Mouse (Mus musculus) neutrophil, adult 59 days (primary cell): Measurements from ENCODE around the gene Olfr643. TPM values are rescaled to one million over a fixed set of nuclear protein-coding genes. Genes with fewer than 3 reads are reported as not detected.

ENCODE experiments used
- total RNA-seq, 2 experiments: library from RNA; stranded (reverse); gene quantifications; 1 replicate in 1 of 2; 2 replicates in 1 of 2; pipeline ENCODE4 v1.2.4; 2023

Gene Olfr643
- total RNA-seq = not detected

DNA sequence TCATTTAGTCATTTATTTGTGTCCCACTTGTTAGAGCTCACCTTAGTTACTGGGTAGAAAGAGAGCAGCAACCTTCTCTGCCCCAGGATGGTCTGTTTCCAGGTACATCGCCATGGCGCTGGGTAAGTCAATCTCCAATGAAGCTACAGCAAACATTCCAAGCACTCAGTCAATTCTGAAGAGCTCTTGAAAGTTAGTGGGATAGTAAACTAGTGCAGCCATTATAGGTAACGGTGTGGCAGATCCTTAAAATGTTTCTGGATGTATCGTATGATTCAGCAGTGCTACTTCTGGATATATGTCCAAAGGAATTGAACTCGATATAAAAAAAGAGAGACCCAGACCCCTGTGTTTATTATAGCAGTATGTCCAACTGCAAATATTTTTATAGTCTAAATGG, at the start of gene Olfr643:
Gene Olfr643 (minus strand): TSS at position 101 of the 400 bp plus-strand sequence.

DNA sequence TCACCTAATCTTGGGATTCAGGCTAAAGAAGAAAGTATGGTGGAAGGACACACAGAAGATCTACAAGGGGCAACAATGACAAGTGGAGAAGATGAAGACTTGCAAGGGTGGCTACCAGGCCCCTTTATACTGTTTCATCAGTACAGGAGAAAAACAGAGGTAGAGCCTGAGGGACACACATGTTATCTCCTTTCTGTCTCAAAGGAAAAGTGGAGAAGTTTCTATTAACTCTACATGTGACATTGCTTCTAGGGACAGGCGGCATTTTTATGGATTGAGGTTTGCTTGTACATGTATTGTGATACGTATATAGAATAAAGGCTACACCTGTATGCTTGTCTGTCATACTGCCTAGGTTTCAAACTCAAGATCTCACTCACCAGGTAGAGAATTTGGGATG, 46.1 kb upstream of the Olfr643 start, which contains the start of gene Olfr648:
Gene Olfr648 (minus strand): TSS at position 101 of the 400 bp plus-strand sequence.

DNA sequence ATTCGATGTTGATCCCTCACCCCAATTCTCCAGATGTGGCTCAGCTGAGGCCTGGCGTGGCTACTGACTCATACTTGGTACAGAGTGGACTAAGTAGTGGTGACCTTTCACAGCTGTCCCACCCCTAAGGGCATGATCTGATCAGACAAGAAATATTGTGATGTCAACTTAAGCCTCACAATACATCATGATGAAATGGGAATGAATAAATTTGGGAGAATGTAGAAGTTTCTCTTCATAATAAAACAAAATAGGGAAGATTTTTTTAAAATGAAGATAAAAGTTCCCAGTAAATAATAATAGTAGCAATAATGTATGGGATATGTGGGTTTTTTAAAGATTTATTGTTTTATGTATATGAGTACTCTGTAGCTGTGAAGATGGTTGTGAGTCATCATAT, 13.3 kb upstream of the Olfr643 start, which contains the start of gene Ubqlnl:
Gene Ubqlnl (minus strand): TSS at position 101 of the 400 bp plus-strand sequence.

DNA sequence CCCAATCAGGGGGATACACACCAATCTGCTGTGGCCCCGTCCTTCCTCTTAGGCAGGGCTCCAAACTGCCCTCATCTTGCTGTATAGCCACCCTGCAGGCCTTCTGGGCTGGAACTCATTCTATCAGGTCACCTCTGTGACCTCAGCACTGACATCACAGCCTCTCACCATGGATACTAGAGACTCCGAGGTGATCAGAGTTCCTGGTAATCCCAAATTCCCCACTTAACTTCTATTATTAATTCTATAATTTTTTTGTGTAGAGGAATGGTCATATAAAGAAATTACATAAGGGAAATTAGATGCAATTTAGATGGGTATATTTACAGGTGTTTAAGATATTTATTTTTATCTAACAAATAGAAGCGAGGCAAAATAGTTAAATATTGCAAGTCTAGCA, 6.0 kb upstream of the Olfr643 start, which contains the start of gene Ubqln3:
Gene Ubqln3 (minus strand): TSS at position 101 of the 400 bp plus-strand sequence.

DNA sequence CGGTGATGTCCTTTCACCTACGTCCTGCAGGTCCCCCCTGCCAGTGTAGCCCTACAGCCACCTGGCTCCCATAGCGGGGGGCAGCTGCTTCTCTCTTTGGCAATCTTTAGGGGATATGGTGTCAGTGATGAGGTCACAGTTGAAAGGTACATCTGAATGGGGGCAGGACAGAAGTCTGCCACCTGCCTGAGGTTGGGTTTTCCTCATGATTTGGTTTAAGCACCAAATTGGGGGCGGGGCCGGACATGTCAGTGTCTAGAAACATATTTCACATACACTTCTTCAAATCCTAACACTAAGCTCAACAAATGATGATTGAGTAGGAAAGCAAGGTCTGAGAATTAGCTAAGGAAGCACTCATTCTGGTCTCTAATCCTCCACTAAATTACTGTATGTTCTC, 7.5 kb downstream of the Olfr643 start, which contains the start of gene Ubqln5:
Gene Ubqln5 (minus strand): TSS at position 101 of the 400 bp plus-strand sequence.

DNA sequence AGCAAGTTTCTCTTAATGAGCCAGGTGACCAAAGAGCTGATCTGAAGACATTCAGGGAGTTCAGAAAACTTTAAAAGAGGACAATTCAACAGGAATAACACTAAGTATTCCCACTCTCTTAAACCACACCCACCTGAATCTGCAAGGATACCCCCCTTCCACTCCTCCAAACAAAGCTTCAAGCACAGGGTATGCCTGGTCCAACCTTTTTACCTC, 32.5 kb downstream of the Olfr643 start, which contains the start of gene Olfr646:
Gene Olfr646 (plus strand): TSS at position 117 of the 216 bp plus-strand sequence.

DNA sequence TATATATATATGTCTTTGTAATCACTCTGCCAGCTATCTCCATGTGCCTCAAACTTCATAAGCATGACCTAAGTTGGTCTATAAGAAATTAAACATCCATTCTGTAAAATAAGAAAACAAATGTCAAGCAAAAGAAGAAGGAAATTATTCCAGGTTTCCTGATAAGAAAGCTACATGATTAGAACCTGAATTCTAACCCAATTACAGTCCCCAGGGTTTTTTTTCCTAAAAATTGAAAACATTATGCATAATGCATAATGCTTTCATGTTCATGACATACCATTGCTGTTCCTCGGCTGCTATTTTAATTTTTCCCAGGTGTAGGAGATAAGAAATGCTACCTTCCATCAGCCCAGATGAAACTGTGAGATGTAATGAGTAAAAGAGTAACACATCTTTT, 51.8 kb downstream of the Olfr643 start, which contains the start of gene Olfr645:
Gene Olfr645 (minus strand): TSS at position 101 of the 400 bp plus-strand sequence.

DNA sequence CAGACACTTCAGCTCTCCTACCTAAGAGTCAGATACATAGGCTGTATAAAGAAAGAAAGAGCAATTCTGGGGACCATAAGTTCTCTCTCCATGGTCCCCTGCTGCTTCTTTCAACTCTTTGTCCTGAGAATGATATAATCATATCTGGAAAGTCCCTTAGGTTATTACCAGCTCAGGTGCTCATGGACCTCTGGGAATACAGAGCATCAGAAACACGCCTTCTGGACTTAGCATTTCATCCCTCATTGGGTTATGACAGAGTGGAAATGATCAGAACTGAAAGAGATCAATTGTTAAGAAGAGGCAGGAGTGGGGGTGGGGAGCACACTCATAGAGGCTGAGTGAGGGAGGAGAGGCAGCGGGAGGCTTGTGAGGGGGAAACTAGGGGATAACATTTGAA, 65.4 kb downstream of the Olfr643 start, which contains the start of gene Olfr644:
Gene Olfr644 (minus strand): TSS at position 101 of the 400 bp plus-strand sequence.

DNA sequence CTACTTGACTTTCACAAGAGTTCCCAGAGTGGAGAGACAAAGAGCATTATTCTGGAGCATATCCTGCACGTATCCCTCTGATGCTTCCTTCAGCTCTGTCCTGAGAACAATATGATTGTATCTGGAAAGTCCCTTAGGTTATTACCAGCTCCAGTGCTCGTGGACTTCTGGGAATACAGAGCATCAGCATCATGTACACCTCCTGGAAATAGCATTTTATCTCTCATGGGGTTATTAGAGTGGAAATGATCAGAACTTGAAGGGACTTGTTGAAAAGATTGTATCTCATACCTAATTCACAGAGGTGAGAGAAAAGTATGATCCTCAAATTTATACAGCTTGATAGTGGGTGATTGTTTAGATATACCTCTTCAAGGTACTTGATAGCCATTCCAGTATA, 75.9 kb downstream of the Olfr643 start, which contains the start of gene 4930516K23Rik:
Gene 4930516K23Rik (minus strand): TSS at position 101 of the 400 bp plus-strand sequence.

DNA sequence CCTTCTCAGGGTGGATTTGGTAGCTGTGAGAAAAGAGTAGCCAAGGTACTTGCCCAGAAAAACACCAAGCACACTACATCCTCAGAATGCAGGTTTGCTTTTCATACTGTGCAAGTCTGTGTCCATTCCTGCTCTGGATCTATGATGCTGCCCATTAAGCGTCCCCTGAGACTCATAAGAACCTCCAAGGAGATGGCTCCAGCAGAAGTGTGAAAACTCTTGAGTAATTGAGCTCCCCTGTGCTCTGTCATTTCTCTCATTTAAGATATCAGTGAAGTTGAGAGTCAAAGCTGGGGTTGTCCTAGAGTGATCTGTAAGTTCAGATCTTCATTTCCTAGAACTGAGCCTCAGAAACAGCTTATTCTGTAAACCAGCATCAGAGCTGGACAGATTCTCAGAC, 84.6 kb downstream of the Olfr643 start, which contains the start of gene Olfr642:
Gene Olfr642 (minus strand): TSS at position 101 of the 400 bp plus-strand sequence.

DNA sequence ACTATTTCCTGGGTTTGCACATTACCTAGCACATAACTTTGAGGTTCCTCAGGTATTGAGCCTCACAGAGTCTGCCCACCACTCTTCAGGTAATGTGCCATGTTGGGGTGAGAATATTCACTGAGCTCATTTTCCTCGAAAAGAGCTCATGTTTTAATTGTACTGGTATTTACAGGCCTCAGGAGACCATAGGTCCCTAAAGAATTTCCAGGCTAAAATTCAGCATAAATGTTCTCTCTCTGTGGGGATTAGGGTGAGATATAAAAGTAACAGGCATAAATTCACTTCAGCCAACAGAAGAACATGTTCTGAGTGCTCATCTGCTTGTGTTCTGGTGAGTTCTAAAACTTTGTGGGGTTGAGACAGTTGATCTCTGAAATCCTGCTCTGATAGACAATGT, 102.1 kb downstream of the Olfr643 start, which contains the start of gene Olfr641:
Gene Olfr641 (plus strand): TSS at position 301 of the 400 bp plus-strand sequence.

DNA sequence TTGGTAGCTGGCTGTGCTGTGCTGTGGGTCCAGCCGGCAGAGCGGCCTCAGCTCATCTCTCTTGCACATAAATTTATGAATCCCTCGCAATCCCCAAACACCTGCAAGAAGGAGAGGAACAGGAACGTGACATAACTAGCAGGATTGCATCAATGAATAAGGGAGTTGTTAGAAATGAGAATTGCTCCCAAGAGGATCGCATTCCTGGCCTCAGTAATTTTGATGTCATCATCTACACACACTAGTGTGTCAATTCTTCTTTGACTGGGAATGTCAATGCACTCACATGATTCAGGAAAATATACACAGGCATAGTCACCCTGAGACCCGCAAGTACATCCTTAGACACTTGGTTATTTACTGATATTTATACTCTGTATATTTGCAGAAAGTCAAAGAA, 111.7 kb downstream of the Olfr643 start, which contains the start of gene Olfr640:
Gene Olfr640 (minus strand): TSS at position 101 of the 400 bp plus-strand sequence.

DNA sequence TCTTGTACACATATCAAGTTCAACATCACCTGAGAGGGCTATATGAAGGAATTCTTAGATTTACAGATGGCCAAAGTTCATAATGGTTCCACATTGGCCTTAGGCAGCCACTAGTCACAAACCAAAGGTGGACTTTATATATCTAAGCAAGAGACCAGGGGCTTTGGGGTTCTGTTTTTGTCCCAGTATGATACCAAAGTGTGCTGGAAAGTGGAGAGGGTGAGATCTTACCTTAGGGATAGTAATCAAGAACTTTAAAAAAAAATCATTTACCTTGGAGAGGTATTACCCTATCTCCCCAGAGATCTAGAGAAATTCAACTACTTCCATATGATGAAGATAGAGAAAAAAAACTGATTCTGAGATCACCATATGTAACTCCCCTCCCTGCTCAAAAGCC, 120.0 kb downstream of the Olfr643 start, which contains the start of gene Olfr639:
Gene Olfr639 (minus strand): TSS at position 101 of the 400 bp plus-strand sequence.

DNA sequence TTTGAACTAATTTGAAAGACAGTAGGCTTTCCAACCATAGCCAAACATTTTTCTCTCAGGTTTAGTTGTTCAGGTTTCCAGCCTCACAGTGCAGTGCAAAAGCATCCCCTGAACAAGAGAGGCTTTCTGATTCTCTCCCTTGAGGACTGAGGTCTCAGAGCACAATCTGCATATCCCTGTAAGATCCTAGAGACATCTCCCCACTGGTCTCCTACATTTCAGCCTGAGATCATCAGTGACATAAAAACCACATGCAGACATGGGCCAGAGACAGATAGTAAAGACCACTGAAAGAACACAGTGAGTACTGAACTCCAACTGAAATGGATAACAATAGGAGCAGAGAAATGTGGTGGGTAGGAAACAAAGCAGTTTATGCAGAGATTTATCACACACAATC, 138.8 kb downstream of the Olfr643 start, which contains the start of gene Olfr638:
Gene Olfr638 (plus strand): TSS at position 301 of the 400 bp plus-strand sequence.

DNA sequence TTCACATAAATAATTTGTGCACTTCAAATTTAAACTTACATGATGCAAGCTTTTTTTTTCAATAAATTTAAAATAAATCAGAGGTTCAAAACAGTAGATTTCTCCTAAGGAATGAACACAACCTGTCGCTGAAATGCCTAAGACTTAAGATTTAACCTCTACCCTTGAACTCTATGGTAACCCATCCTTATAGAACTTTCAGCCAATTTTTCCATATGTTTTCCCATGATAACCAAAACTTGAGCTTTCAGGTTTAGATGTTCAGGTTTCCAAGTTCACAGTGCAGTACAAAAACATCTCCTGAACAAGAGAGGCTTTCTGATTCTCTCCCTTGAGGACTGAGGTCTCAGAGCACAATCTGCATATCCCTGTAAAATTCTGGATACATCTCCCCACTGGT, 166.4 kb downstream of the Olfr643 start, which contains the start of gene Olfr635:
Gene Olfr635 (plus strand): TSS at position 301 of the 400 bp plus-strand sequence.

Other genes with a start within 250 kb of the Olfr643 start
- not detected for gene Olfr64, start 242.9 kb downstream of the Olfr643 start, total RNA-seq
- gene Olfr65, start 233.9 kb downstream of the Olfr643 start, total RNA-seq = not detected
- not detected for gene Olfr631, start 208.6 kb downstream of the Olfr643 start, total RNA-seq
- not detected for gene Olfr632, start 203.1 kb downstream of the Olfr643 start, total RNA-seq
- not detected for gene Olfr633, start 193.0 kb downstream of the Olfr643 start, total RNA-seq
- gene Olfr635, start 166.3 kb downstream of the Olfr643 start, total RNA-seq = not detected
- not detected for gene Olfr638, start 138.7 kb downstream of the Olfr643 start, total RNA-seq
- gene Olfr639, start 120.1 kb downstream of the Olfr643 start, total RNA-seq = under 1 TPM in 1 of 2 experiments, not detected in 1; 0.13 TPM
- gene Olfr640, start 111.8 kb downstream of the Olfr643 start, total RNA-seq = not detected
- gene Olfr641, start 102.0 kb downstream of the Olfr643 start, total RNA-seq = not detected
- not detected for gene Olfr642, start 84.7 kb downstream of the Olfr643 start, total RNA-seq
- not detected for gene 4930516K23Rik, start 76.0 kb downstream of the Olfr643 start, total RNA-seq
- not detected for gene Olfr644, start 65.5 kb downstream of the Olfr643 start, total RNA-seq
- gene Olfr645, start 51.9 kb downstream of the Olfr643 start, total RNA-seq = not detected
- gene Olfr646, start 32.5 kb downstream of the Olfr643 start, total RNA-seq = not detected
- gene Ubqln5, start 7.6 kb downstream of the Olfr643 start, total RNA-seq = not detected
- not detected for gene Ubqln3, start 5.9 kb upstream of the Olfr643 start, total RNA-seq
- gene Ubqlnl, start 13.2 kb upstream of the Olfr643 start, total RNA-seq = not detected
- not detected for gene Olfm5, start 27.4 kb upstream of the Olfr643 start, total RNA-seq
- gene Olfr648, start 46.0 kb upstream of the Olfr643 start, total RNA-seq = not detected
- not detected for gene Olfr649, start 58.6 kb upstream of the Olfr643 start, total RNA-seq
- gene Trim6, start 81.4 kb upstream of the Olfr643 start, total RNA-seq = 1 to 10 TPM; 1.8 to 2.1 TPM
- gene Trim34a, start 107.1 kb upstream of the Olfr643 start, total RNA-seq = 10 to 100 TPM; 14.4 to 18.2 TPM
- gene Trim5, start 150.7 kb upstream of the Olfr643 start, total RNA-seq = 10 to 100 TPM; 13.1 to 13.3 TPM
- 10 to 100 TPM; 60.5 to 62.7 TPM for gene Trim12a, start 178.1 kb upstream of the Olfr643 start, total RNA-seq
- 1 to 10 TPM; 1.5 to 1.6 TPM for gene Trim34b, start 192.1 kb upstream of the Olfr643 start, total RNA-seq
- gene Trim12c, start 216.0 kb upstream of the Olfr643 start, total RNA-seq = 10 to 100 TPM; 29.1 to 32.0 TPM
- 10 to 100 TPM; 55.8 to 60.5 TPM for gene Trim30b, start 232.5 kb upstream of the Olfr643 start, total RNA-seq